Mouse (Mus musculus): ENCODE measurements around the gene Unc119b.
A peak's percentile ranks its signal among the peaks of the same experiment; 100 is the strongest.
"Not testable (repeated sequence)": the region's sequence is repeated elsewhere in the genome, so short reads cannot be mapped to it uniquely, and the experiment has no call there.

Unc119b gene

GRCm38 (mm10) chr5:115081636-115082035 lies 53.1 kb downstream of the Unc119b start:
- no peak for DNase-seq

- peak; percentile 58 for DNase-seq
These were observed 58.5 kb downstream of the Unc119b start for GRCm38 (mm10) chr5:115076144-115076901.

GRCm38 (mm10) chr5:115074749-115075148 lies 60.0 kb downstream of the Unc119b start:
- DNase-seq: no peak

GRCm38 (mm10) chr5:115073306-115073705 lies 61.5 kb downstream of the Unc119b start:
- not testable (repeated sequence) for DNase-seq

Data from cerebellum, adult 8-10 months (tissue).